Mouse (Mus musculus) small intestine, adult 2 months (tissue): Measurements from ENCODE around the gene Cyp2e1.

Source experiments
- CTCF ChIP-seq: fragments of 200-500 bp; IDR thresholded peaks from 2 replicates; pipeline ENCODE4 v1.5.1; 2012; ENCODE audit warnings: low read depth, mild to moderate bottlenecking, control low read depth, inconsistent platforms, low read length, moderate library complexity, mixed read lengths; ENCODE audit not compliant: insufficient replicate concordance, insufficient read length; ENCODE audit errors: extremely low read depth
- POLR2A ChIP-seq: fragments of 200-500 bp; IDR thresholded peaks from 2 replicates; pipeline ENCODE4 v1.6.1; 2012; ENCODE audit warnings: low read depth, mild to moderate bottlenecking, control low read depth, inconsistent platforms, low read length, moderate library complexity

DNA sequence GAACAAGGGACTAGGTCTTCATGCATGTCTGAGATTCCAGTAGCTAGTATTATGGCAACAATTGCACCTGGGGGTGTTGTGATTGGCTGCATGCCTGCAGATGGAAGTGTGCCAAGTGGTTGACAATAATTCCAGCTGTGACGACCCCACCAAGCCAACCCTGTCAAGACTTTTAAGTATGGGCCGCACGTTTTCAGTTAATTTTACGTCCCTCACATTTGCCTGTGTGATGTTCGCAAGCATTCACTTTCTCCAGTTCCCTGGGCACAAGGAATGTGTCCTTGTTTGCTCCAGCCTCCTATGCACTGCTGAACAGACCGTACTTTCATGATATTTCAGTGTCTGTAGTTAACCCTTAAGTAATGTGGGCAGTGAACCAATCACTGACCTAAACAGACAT lies 39.1 kb downstream of the Cyp2e1 start:
- no peak for TF ChIP-seq POLR2A
- TF ChIP-seq CTCF = no peak
